Mouse (Mus musculus) heart, embryonic 14.5 days (tissue): ENCODE data around the gene Slc28a1. TPM values are rescaled to one million over a fixed set of nuclear protein-coding genes. Genes with fewer than 3 reads are reported as not detected.
"Not testable (repeated sequence)": the region's sequence is repeated elsewhere in the genome, so short reads cannot be mapped to it uniquely, and the experiment has no call there.

Source experiments
- ATAC-seq: fragments of 200-750 bp; cut with Nextera tagmentation; 2 replicates; pipeline ENCODE4 v1.8.0; 2017; ENCODE audit warnings: low read depth, moderate TSS enrichment; ENCODE audit not compliant: insufficient number of reproducible peaks, insufficient read depth, low FRiP score
- H3K27ac ChIP-seq, 2 experiments: fragments of 200-500 bp in 1 of 2; fragments of 300-500 bp in 1 of 2; sonication (generic) in 1 of 2; replicated peaks in 1 of 2; 2 replicates each; pipeline ENCODE4 v1.5.1; 2012 to 2014; ENCODE audit warnings: low read depth in 2 of 2, low read length in 2 of 2, control low read depth in 1 of 2, mild to moderate bottlenecking in 1 of 2, mixed read lengths in 1 of 2; ENCODE audit not compliant: control insufficient read depth in 1 of 2, insufficient read depth in 1 of 2
- H3K27me3 ChIP-seq: fragments of 300-500 bp; sonication (generic); 2 replicates; pipeline ENCODE4 v1.6.1; 2014; ENCODE audit warnings: mild to moderate bottlenecking, low read length, control low read depth; ENCODE audit not compliant: control insufficient read depth, insufficient read depth
- H3K36me3 ChIP-seq: fragments of 300-500 bp; sonication (generic); 2 replicates; pipeline ENCODE4 v1.6.1; 2014; ENCODE audit warnings: mild to moderate bottlenecking, control low read depth, low read length, mixed read lengths; ENCODE audit not compliant: control insufficient read depth, insufficient read depth
- H3K4me1 ChIP-seq, 2 experiments: fragments of 200-500 bp in 1 of 2; fragments of 300-500 bp in 1 of 2; sonication (generic) in 1 of 2; 2 replicates each; pipeline ENCODE4 v1.6.1; 2012 to 2014; ENCODE audit warnings: low read length in 2 of 2, control low read depth in 1 of 2, mixed read lengths in 1 of 2; ENCODE audit not compliant: control insufficient read depth in 2 of 2, insufficient read depth in 2 of 2
- H3K4me2 ChIP-seq: fragments of 300-500 bp; sonication (generic); 2 replicates; pipeline ENCODE4 v1.6.1; 2014; ENCODE audit warnings: mild to moderate bottlenecking, low read length
- H3K4me3 ChIP-seq, 2 experiments: fragments of 200-500 bp in 1 of 2; fragments of 300-500 bp in 1 of 2; sonication (generic) in 1 of 2; 2 replicates each; pipeline ENCODE4 v1.5.1; 2012 to 2014; ENCODE audit warnings: low read length in 2 of 2, mild to moderate bottlenecking in 2 of 2, control low read depth in 1 of 2, low read depth in 1 of 2, moderate library complexity in 1 of 2; ENCODE audit not compliant: control insufficient read depth in 1 of 2, insufficient read depth in 1 of 2
- H3K9ac ChIP-seq: fragments of 300-500 bp; sonication (generic); 2 replicates; pipeline ENCODE4 v1.6.1; 2014; ENCODE audit warnings: mild to moderate bottlenecking, low read length
- H3K9me3 ChIP-seq: fragments of 300-500 bp; sonication (generic); 2 replicates; pipeline ENCODE4 v1.6.1; 2016; ENCODE audit warnings: low read length, control low read depth; ENCODE audit not compliant: control insufficient read depth
- WGBS: fragments of 180-500 bp; shearing (Covaris S2); extraction: QIAGEN DNeasy Blood & Tissue Kit; methylation state at CpG from one replicate; pipeline ENCODE4 v1.1.7; 2014; 5-methylcytosine and 5-hydroxymethylcytosine counted together
- polyA plus RNA-seq: library from polyadenylated mRNA; unstranded; fragments of >200 nt; fragmentation: Nextera tagmentation; extraction: Ambion mirVana; gene quantifications from 2 replicates; pipeline ENCODE4 v1.2.1, GENCODE M21; 2014

The Slc28a1 gene
- polyA plus RNA-seq, 1 experiment from 2014 or later = 0.11 TPM

GRCm38 (mm10) chr7:81152306-81152705 lies 37.7 kb downstream of the Slc28a1 start:
- no peak overlapping the region for H3K4me2 ChIP-seq
- no peak for ATAC-seq
- H3K36me3 ChIP-seq = no peaks in the 10 kb centered on the region
- no peak overlapping the region for H3K27ac ChIP-seq
- no peaks in the 10 kb centered on the region for H3K27me3 ChIP-seq
- no peak overlapping the region for H3K4me3 ChIP-seq
- WGBS = 95% methylated on average over 10 of the region's 10 CpGs
- H3K4me1 ChIP-seq = peaks cover 5 to 10% of the 10 kb centered on the region in 2 experiments
- 0 out of 2 replicates have a peak, but pooled peaks cover 8% of the 10 kb centered on the region for H3K9me3 ChIP-seq
- no peak overlapping the region for H3K9ac ChIP-seq

- no peak overlapping the region for H3K4me3 ChIP-seq
- WGBS = 70% methylated on average over 7 of the region's 7 CpGs
- peaks cover 5 to 10% of the 10 kb centered on the region in 2 experiments for H3K4me1 ChIP-seq
- ATAC-seq = no peak
- no peak overlapping the region for H3K9ac ChIP-seq
- H3K36me3 ChIP-seq = no peaks in the 10 kb centered on the region
- H3K4me2 ChIP-seq = no peak overlapping the region
- H3K27me3 ChIP-seq = no peaks in the 10 kb centered on the region
- H3K27ac ChIP-seq = no peak overlapping the region
- 0 out of 2 replicates have a peak, but pooled peaks cover 8% of the 10 kb centered on the region for H3K9me3 ChIP-seq
Observed at GRCm38 (mm10) chr7:81152826-81153225, 38.2 kb downstream of the Slc28a1 start.

DNA sequence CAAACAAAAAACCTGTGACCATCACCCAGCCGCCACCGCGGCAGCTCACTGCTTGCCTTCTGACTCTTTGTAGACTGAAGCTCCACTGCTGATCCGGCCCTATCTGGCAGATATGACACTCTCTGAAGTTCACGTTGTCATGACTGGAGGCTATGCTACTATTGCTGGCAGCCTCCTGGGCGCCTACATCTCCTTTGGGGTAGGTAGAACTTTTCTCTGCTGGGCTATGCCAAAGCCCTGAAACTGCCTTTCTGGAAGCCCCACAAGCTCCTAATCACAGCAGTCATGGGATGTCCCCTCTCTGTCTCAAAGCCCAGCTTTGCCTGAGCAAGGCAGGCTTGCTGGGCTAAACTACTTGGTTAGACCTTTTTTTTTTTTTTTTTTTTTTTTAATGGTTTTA lies 38.7 kb downstream of the Slc28a1 start:
- H3K9me3 ChIP-seq = 0 out of 2 replicates have a peak, but pooled peaks cover 8% of the 10 kb centered on the region
- H3K27ac ChIP-seq = no peak overlapping the region
- no peak overlapping the region for H3K4me2 ChIP-seq
- no peaks in the 10 kb centered on the region for H3K36me3 ChIP-seq
- H3K9ac ChIP-seq = no peak overlapping the region
- H3K4me3 ChIP-seq = no peak overlapping the region
- WGBS = 62% methylated on average over 6 of the region's 6 CpGs
- H3K4me1 ChIP-seq = peaks cover 5 to 12% of the 10 kb centered on the region in 2 experiments
- no peaks in the 10 kb centered on the region for H3K27me3 ChIP-seq
- no peak for ATAC-seq

DNA sequence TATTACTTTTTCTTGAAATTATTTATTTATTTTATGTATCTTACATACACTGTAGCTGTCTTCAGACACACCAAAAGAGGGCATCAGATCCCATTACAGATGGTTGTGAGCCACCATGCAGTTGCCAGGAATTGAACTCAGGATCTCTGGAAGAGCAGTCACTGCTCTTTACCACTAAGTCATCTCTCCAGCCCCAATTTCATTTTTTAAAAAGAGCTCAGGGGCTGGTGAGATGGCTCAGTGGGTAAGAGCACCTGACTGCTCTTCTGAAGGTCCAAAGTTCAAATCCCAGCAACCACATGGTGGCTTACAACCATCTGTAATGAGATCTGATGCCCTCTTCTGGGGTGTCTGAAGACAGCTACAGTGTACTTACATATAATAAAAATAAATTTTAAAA lies 39.6 kb downstream of the Slc28a1 start:
- not testable (repeated sequence) for ATAC-seq, H3K27me3 ChIP-seq, H3K9me3 ChIP-seq, H3K36me3 ChIP-seq, H3K4me3 ChIP-seq, H3K4me2 ChIP-seq, H3K9ac ChIP-seq, H3K27ac ChIP-seq
- peaks cover 10 to 14% of the 10 kb centered on the region in 2 experiments for H3K4me1 ChIP-seq

- no peak; the same call in 1 of the 2 replicates for ATAC-seq
- no peak overlapping the region for H3K9ac ChIP-seq
- WGBS = 11% methylated on average over 3 of the region's 3 CpGs
- no peak overlapping the region for H3K27ac ChIP-seq
- no peak overlapping the region for H3K4me2 ChIP-seq
- H3K4me3 ChIP-seq = no peak overlapping the region
- peaks cover 7 to 9% of the 10 kb centered on the region in 2 experiments for H3K4me1 ChIP-seq
- 0 out of 2 replicates have a peak, but pooled peaks cover 8% of the 10 kb centered on the region for H3K9me3 ChIP-seq
- H3K27me3 ChIP-seq = no peaks in the 10 kb centered on the region
- no peaks in the 10 kb centered on the region for H3K36me3 ChIP-seq
Observed at GRCm38 (mm10) chr7:81154960-81155359, 40.4 kb downstream of the Slc28a1 start.

DNA sequence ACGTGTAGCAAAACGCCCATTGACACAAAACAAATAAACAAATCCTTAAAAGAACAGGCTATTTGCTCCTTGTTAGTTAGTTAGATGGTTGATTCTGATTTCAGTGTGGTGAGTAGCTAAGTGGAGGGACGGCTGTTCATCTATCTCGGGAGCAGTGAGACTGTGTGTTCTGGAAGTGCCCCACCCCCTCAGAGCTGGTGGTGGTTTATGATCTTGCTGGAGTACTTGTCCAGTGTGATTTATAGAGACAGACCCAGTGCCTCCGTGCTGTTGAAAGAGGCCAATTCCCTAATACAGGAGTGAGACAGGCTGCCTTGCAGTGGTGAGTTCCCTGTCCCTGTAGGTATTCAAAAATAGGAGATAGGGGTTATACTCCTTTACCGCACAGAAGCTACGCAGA lies 44.3 kb downstream of the Slc28a1 start:
- Histone ChIP-seq H3K27me3 (no peaks in the 10 kb centered on the region), H3K27ac (no peak overlapping the region), H3K4me2 (no peak overlapping the region), H3K4me3 (no peak overlapping the region), H3K9ac (no peak overlapping the region), H3K4me1 (peaks cover 5 to 6% of the 10 kb centered on the region in 2 experiments; a peak in 2 of 4 replicates), H3K36me3 (no peaks in the 10 kb centered on the region), H3K9me3 (no peaks in the 10 kb centered on the region)
- 62% methylated on average over 7 of the region's 7 CpGs for WGBS
- ATAC-seq = no peak

GRCm38 (mm10) chr7:81161666-81162065 lies 47.1 kb downstream of the Slc28a1 start:
- no peak for ATAC-seq
- H3K9ac ChIP-seq = no peak overlapping the region
- H3K36me3 ChIP-seq = no peaks in the 10 kb centered on the region
- H3K4me1 ChIP-seq = peaks cover 3 to 5% of the 10 kb centered on the region in 2 experiments; a peak in 1 of 4 replicates
- no peaks in the 10 kb centered on the region for H3K27me3 ChIP-seq
- WGBS = 67% methylated on average over 9 of the region's 9 CpGs
- no peak overlapping the region for H3K4me2 ChIP-seq
- H3K4me3 ChIP-seq = no peak overlapping the region
- no peaks in the 10 kb centered on the region for H3K9me3 ChIP-seq
- H3K27ac ChIP-seq = no peak overlapping the region

GRCm38 (mm10) chr7:81162345-81162744 lies 47.7 kb downstream of the Slc28a1 start:
- H3K36me3 ChIP-seq = no peaks in the 10 kb centered on the region
- H3K27me3 ChIP-seq = no peaks in the 10 kb centered on the region
- H3K9ac ChIP-seq = no peak overlapping the region
- WGBS = 24% methylated on average over 4 of the region's 4 CpGs
- no peak for ATAC-seq
- no peak overlapping the region for H3K4me3 ChIP-seq
- H3K27ac ChIP-seq = no peak overlapping the region
- no peak overlapping the region for H3K4me2 ChIP-seq
- peaks cover 3 to 5% of the 10 kb centered on the region in 2 experiments; a peak in 1 of 4 replicates for H3K4me1 ChIP-seq
- H3K9me3 ChIP-seq = no peaks in the 10 kb centered on the region
